Mouse (Mus musculus) hindbrain, embryonic 15.5 days (tissue): Measurements from ENCODE around the gene Mfsd12. TPM values are rescaled to one million over a fixed set of nuclear protein-coding genes. Genes with fewer than 3 reads are reported as not detected.
A peak's percentile ranks its signal among the peaks of the same experiment; 100 is the strongest.

Experiments
- ATAC-seq: fragments of 200-750 bp; cut with Nextera tagmentation; 2 replicates; pipeline ENCODE4 v1.8.0; 2017; ENCODE audit warnings: low read depth, moderate number of reproducible peaks, moderate TSS enrichment; ENCODE audit not compliant: low FRiP score
- H3K27ac ChIP-seq: fragments of 300-500 bp; sonication (generic); replicated peaks from 2 replicates; pipeline ENCODE4 v1.5.1; 2015; ENCODE audit warnings: mild to moderate bottlenecking, inconsistent platforms
- H3K27me3 ChIP-seq: fragments of 300-500 bp; sonication (generic); 2 replicates; pipeline ENCODE4 v1.6.1; 2015; ENCODE audit warnings: control low read depth, inconsistent platforms
- H3K36me3 ChIP-seq: fragments of 300-500 bp; sonication (generic); 2 replicates; pipeline ENCODE4 v1.6.1; 2015; ENCODE audit warnings: control low read depth, inconsistent platforms
- H3K4me1 ChIP-seq: fragments of 300-500 bp; sonication (generic); replicated peaks from 2 replicates; pipeline ENCODE4 v1.6.1; 2015; ENCODE audit warnings: control low read depth, inconsistent platforms
- H3K4me2 ChIP-seq: fragments of 300-500 bp; sonication (generic); 2 replicates; pipeline ENCODE4 v1.6.1; 2015; ENCODE audit warnings: moderate library complexity, mild to moderate bottlenecking, inconsistent platforms
- H3K4me3 ChIP-seq: fragments of 300-500 bp; sonication (generic); 2 replicates; pipeline ENCODE4 v1.5.1; 2015; ENCODE audit warnings: mild to moderate bottlenecking, inconsistent platforms
- H3K9ac ChIP-seq: fragments of 300-500 bp; sonication (generic); 2 replicates; pipeline ENCODE4 v1.6.1; 2015; ENCODE audit warnings: inconsistent platforms
- H3K9me3 ChIP-seq: fragments of 300-500 bp; sonication (generic); 2 replicates; pipeline ENCODE4 v1.6.1; 2016; ENCODE audit warnings: control low read depth, inconsistent platforms
- WGBS: fragments of 180-500 bp; shearing (Covaris S2); methylation state at CpG from one replicate; pipeline ENCODE4 v1.1.7; 2015; 5-methylcytosine and 5-hydroxymethylcytosine counted together
- polyA plus RNA-seq: library from polyadenylated mRNA; unstranded; fragments of >200 nt; fragmentation: Nextera tagmentation; extraction: Ambion mirVana; gene quantifications from 2 replicates; pipeline ENCODE4 v1.2.1, GENCODE M21; 2015

Mfsd12 gene
- polyA plus RNA-seq, 1 experiment from 2014 or later, result 21.1 TPM

- WGBS, result under 1% methylated on average over 68 of the region's 68 CpGs
- peaks cover 48% of the 10 kb centered on the region for H3K36me3 ChIP-seq
- peak within 1 kb of the TSS; percentile 83 for H3K4me3 ChIP-seq
- peak; percentile 96 for ATAC-seq
- peak within 1 kb of the TSS; percentile 93 for H3K27ac ChIP-seq
- H3K9me3 ChIP-seq, result no peaks in the 10 kb centered on the region
- H3K4me2 ChIP-seq, result peak within 1 kb of the TSS; percentile 74
- no peaks in the 10 kb centered on the region for H3K27me3 ChIP-seq
- H3K9ac ChIP-seq, result peak within 1 kb of the TSS; percentile 79
- peaks cover 25% of the 10 kb centered on the region for H3K4me1 ChIP-seq
Observed at GRCm38 (mm10) chr10:81320550-81321347, 36.5 kb upstream of the Mfsd12 start, which contains the start of gene Cactin. Gene Cactin, plus strand, starts transcription at chr10:81321103.

- peaks cover 25% of the 10 kb centered on the region for H3K4me1 ChIP-seq
- ATAC-seq, result no peak
- peak overlapping the region; percentile 79 for H3K9ac ChIP-seq
- H3K4me2 ChIP-seq, result peak overlapping the region; percentile 74
- no peaks in the 10 kb centered on the region for H3K9me3 ChIP-seq
- H3K36me3 ChIP-seq, result peaks cover 53% of the 10 kb centered on the region
- H3K27ac ChIP-seq, result peak overlapping the region; percentile 93
- H3K27me3 ChIP-seq, result no peaks in the 10 kb centered on the region
- H3K4me3 ChIP-seq, result peak overlapping the region; percentile 83
- WGBS, result 3% methylated on average over 20 of the region's 20 CpGs
Observed at GRCm38 (mm10) chr10:81321436-81321835, 35.9 kb upstream of the Mfsd12 start.

- Histone ChIP-seq H3K4me2 (no peak overlapping the region), H3K4me1 (peaks cover 25% of the 10 kb centered on the region), H3K9me3 (no peaks in the 10 kb centered on the region), H3K27me3 (no peaks in the 10 kb centered on the region), H3K9ac (no peak overlapping the region), H3K4me3 (peak overlapping the region; percentile 83; the same call in 1 of the 2 replicates), H3K27ac (no peak overlapping the region), H3K36me3 (peaks cover 58% of the 10 kb centered on the region)
- 91% methylated on average over 27 of the region's 27 CpGs for WGBS
- no peak for ATAC-seq
Observed at GRCm38 (mm10) chr10:81322444-81322843, 34.8 kb upstream of the Mfsd12 start.

- ATAC-seq, result no peak
- no peaks in the 10 kb centered on the region for H3K9me3 ChIP-seq
- no peak overlapping the region for H3K4me3 ChIP-seq
- no peak overlapping the region for H3K9ac ChIP-seq
- H3K27ac ChIP-seq, result no peak overlapping the region
- H3K36me3 ChIP-seq, result peaks cover 50% of the 10 kb centered on the region
- peaks cover 25% of the 10 kb centered on the region for H3K4me1 ChIP-seq
- no peaks in the 10 kb centered on the region for H3K27me3 ChIP-seq
- no peak overlapping the region for H3K4me2 ChIP-seq
- WGBS, result 94% methylated on average over 23 of the region's 23 CpGs
Observed at GRCm38 (mm10) chr10:81323141-81323775, 34.0 kb upstream of the Mfsd12 start.

- Histone ChIP-seq H3K4me1 (peaks cover 22% of the 10 kb centered on the region), H3K27me3 (no peaks in the 10 kb centered on the region), H3K27ac (no peak overlapping the region), H3K4me3 (no peak overlapping the region), H3K9ac (no peak overlapping the region), H3K36me3 (peaks cover 46% of the 10 kb centered on the region), H3K9me3 (no peaks in the 10 kb centered on the region), H3K4me2 (no peak overlapping the region)
- ATAC-seq, result no peak
- 96% methylated on average over 18 of the region's 18 CpGs for WGBS
Observed at GRCm38 (mm10) chr10:81323791-81324530, 33.3 kb upstream of the Mfsd12 start.

GRCm38 (mm10) chr10:81325176-81325575 is 32.1 kb upstream of the Mfsd12 start:
- no peak for ATAC-seq
- Histone ChIP-seq H3K9ac (no peak overlapping the region), H3K4me1 (peaks cover 11% of the 10 kb centered on the region), H3K27me3 (no peaks in the 10 kb centered on the region), H3K36me3 (peaks cover 46% of the 10 kb centered on the region), H3K27ac (no peak overlapping the region), H3K4me3 (no peak overlapping the region), H3K9me3 (no peaks in the 10 kb centered on the region), H3K4me2 (no peak overlapping the region)
- WGBS, result 97% methylated on average over 21 of the region's 21 CpGs

- peaks cover 46% of the 10 kb centered on the region for H3K36me3 ChIP-seq
- H3K4me3 ChIP-seq, result no peak overlapping the region
- no peaks in the 10 kb centered on the region for H3K27me3 ChIP-seq
- ATAC-seq, result no peak
- no peak overlapping the region for H3K9ac ChIP-seq
- WGBS, result 95% methylated on average over 18 of the region's 18 CpGs
- H3K27ac ChIP-seq, result no peak overlapping the region
- peaks cover 11% of the 10 kb centered on the region for H3K4me1 ChIP-seq
- no peaks in the 10 kb centered on the region for H3K9me3 ChIP-seq
- H3K4me2 ChIP-seq, result no peak overlapping the region
Observed at GRCm38 (mm10) chr10:81325781-81326180, 31.5 kb upstream of the Mfsd12 start.

GRCm38 (mm10) chr10:81326858-81327257 is 30.4 kb upstream of the Mfsd12 start:
- H3K27ac ChIP-seq, result 0 out of 2 replicates have a peak overlapping the region, but pooled peaks have one; percentile 8
- H3K27me3 ChIP-seq, result 0 out of 2 replicates have a peak, but pooled peaks cover 3% of the 10 kb centered on the region
- H3K36me3 ChIP-seq, result peaks cover 46% of the 10 kb centered on the region
- H3K9ac ChIP-seq, result no peak overlapping the region
- ATAC-seq, result no peak
- no peaks in the 10 kb centered on the region for H3K9me3 ChIP-seq
- H3K4me1 ChIP-seq, result peaks cover 7% of the 10 kb centered on the region
- WGBS, result 77% methylated on average over 6 of the region's 6 CpGs
- H3K4me2 ChIP-seq, result no peak overlapping the region
- H3K4me3 ChIP-seq, result no peak overlapping the region

- WGBS, result 36% methylated on average over 2 of the region's 2 CpGs
- Histone ChIP-seq H3K36me3 (peaks cover 40% of the 10 kb centered on the region), H3K9ac (no peak overlapping the region), H3K27me3 (peaks cover 12% of the 10 kb centered on the region), H3K9me3 (no peaks in the 10 kb centered on the region), H3K4me2 (no peak overlapping the region), H3K4me3 (no peak overlapping the region), H3K4me1 (no peaks in the 10 kb centered on the region), H3K27ac (no peak overlapping the region)
- ATAC-seq, result no peak
Observed at GRCm38 (mm10) chr10:81327959-81328358, 29.3 kb upstream of the Mfsd12 start.

GRCm38 (mm10) chr10:81328386-81328785 is 28.9 kb upstream of the Mfsd12 start, which contains the start of gene Tbxa2r:
Gene Tbxa2r, plus strand, starts transcription at chr10:81328731.
- Histone ChIP-seq H3K9me3 (no peaks in the 10 kb centered on the region), H3K27me3 (peaks cover 16% of the 10 kb centered on the region), H3K4me2 (0 out of 2 replicates have a peak within 1 kb of the TSS, but pooled peaks have one; percentile 4), H3K4me3 (no peak within 1 kb of the TSS), H3K36me3 (peaks cover 36% of the 10 kb centered on the region), H3K27ac (no peak within 1 kb of the TSS; the same call in 1 of the 2 replicates), H3K4me1 (no peaks in the 10 kb centered on the region), H3K9ac (no peak within 1 kb of the TSS)
- no peak for ATAC-seq
- 11% methylated on average over 10 of the region's 10 CpGs for whole genome bisulfite sequencing

- no peak overlapping the region; the same call in 1 of the 2 replicates for H3K27ac ChIP-seq
- peaks cover 18% of the 10 kb centered on the region for H3K27me3 ChIP-seq
- WGBS, result 69% methylated on average over 10 of the region's 10 CpGs
- no peak overlapping the region for H3K4me3 ChIP-seq
- no peaks in the 10 kb centered on the region for H3K9me3 ChIP-seq
- no peaks in the 10 kb centered on the region for H3K4me1 ChIP-seq
- H3K9ac ChIP-seq, result no peak overlapping the region
- 0 out of 2 replicates have a peak overlapping the region, but pooled peaks have one; percentile 4 for H3K4me2 ChIP-seq
- peaks cover 26% of the 10 kb centered on the region for H3K36me3 ChIP-seq
- no peak for ATAC-seq
Observed at GRCm38 (mm10) chr10:81329194-81329975, 27.9 kb upstream of the Mfsd12 start.
